Mouse (Mus musculus) G1E (cell line): Measurements from ENCODE around the gene Dhtkd1. TPM values are rescaled to one million over a fixed set of nuclear protein-coding genes. Genes with fewer than 3 reads are reported as not detected.

Experiments
- ATAC-seq: 2 replicates; pipeline ENCODE4 v1.8.0; 2016; ENCODE audit warnings: mild to moderate bottlenecking; ENCODE audit not compliant: insufficient number of reproducible peaks, poor library complexity, low FRiP score, severe bottlenecking; ENCODE audit errors: extremely low read depth
- DNase-seq: peaks from one replicate; pipeline ENCODE4 v3.0.0; 2012; ENCODE audit warnings: low spot score
- H3K27me3 ChIP-seq: 2 replicates; pipeline ENCODE4 v1.6.1; 2012; ENCODE audit warnings: mild to moderate bottlenecking, low read length, inconsistent platforms; ENCODE audit not compliant: insufficient read depth
- H3K36me3 ChIP-seq: replicated peaks from 2 replicates; pipeline ENCODE3; 2012; ENCODE audit warnings: mild to moderate bottlenecking, inconsistent platforms
- H3K4me1 ChIP-seq: 2 replicates; pipeline ENCODE4 v1.6.1; 2012; ENCODE audit warnings: low read depth, low read length, inconsistent platforms, mixed read lengths; ENCODE audit not compliant: insufficient read depth
- H3K4me3 ChIP-seq: 2 replicates; pipeline ENCODE4 v1.5.1; 2012; ENCODE audit warnings: low read depth, mild to moderate bottlenecking, inconsistent platforms, low read length, moderate library complexity, mixed read lengths
- H3K9me3 ChIP-seq: replicated peaks from 2 replicates; pipeline ENCODE4 v1.6.1; 2012; ENCODE audit warnings: inconsistent platforms
- CTCF ChIP-seq: IDR thresholded peaks from 2 replicates; pipeline ENCODE4 v1.5.1; 2012; ENCODE audit warnings: low read depth, low read length, inconsistent platforms, mixed read lengths
- GATA1 ChIP-seq: IDR thresholded peaks from 2 replicates; pipeline ENCODE4 v1.6.1; 2012; ENCODE audit warnings: borderline replicate concordance, low read length, inconsistent platforms, mixed read lengths
- GATA2 ChIP-seq: IDR thresholded peaks from 2 replicates; pipeline ENCODE4 v1.6.1; 2012; ENCODE audit warnings: low read depth, low read length, inconsistent platforms, borderline replicate concordance
- POLR2AphosphoS5 ChIP-seq: IDR thresholded peaks from 2 replicates; pipeline ENCODE4 v1.6.1; 2012; ENCODE audit warnings: low read depth, low read length, inconsistent platforms; ENCODE audit not compliant: insufficient replicate concordance
- TAL1 ChIP-seq: conservative IDR thresholded peaks from 2 replicates; pipeline ENCODE4 v1.6.1; 2012; ENCODE audit warnings: low read depth, low read length, inconsistent platforms, mixed read lengths
- polyA plus RNA-seq: library from polyadenylated mRNA; stranded (reverse); fragments of >175 nt; gene quantifications from 2 replicates; pipeline ENCODE4 v1.2.3, GENCODE M21; 2012
- total RNA-seq, 2 experiments: library from RNA; stranded (forward) in 1 of 2; stranded (reverse) in 1 of 2; fragments of 200-1000 nt in 1 of 2; fragments of >200 nt in 1 of 2; fragmentation: Nextera tagmentation in 1 of 2; gene quantifications; 2 replicates each; pipeline ENCODE4 v1.2.3; 2014 to 2017

The Dhtkd1 gene
- total and polyA plus RNA-seq, 3 experiments, result 0.11 TPM; not detected in 2

- no peaks in the 10 kb centered on the region for H3K4me1 ChIP-seq
- peaks cover 85% of the 10 kb centered on the region for H3K36me3 ChIP-seq
- ATAC-seq (no peak), DNase-seq (no peak)
- TF ChIP-seq TAL1, result no peak
- TF ChIP-seq GATA1, result no peak
- no peak for TF ChIP-seq CTCF
- no peak for TF ChIP-seq GATA2
- no peak for TF ChIP-seq POLR2AphosphoS5
- H3K9me3 ChIP-seq, result no peaks in the 10 kb centered on the region
- H3K4me3 ChIP-seq, result no peak overlapping the region
- H3K27me3 ChIP-seq, result no peaks in the 10 kb centered on the region
Observed at GRCm38 (mm10) chr2:5867681-5868080, 74.9 kb downstream of the Dhtkd1 start.

GRCm38 (mm10) chr2:5862834-5863233 is 79.8 kb downstream of the Dhtkd1 start, which contains the start of gene Gm13199:
Gene Gm13199, minus strand, starts transcription at chr2:5862934.
- Histone ChIP-seq H3K4me3 (no peak within 1 kb of the TSS), H3K9me3 (no peaks in the 10 kb centered on the region), H3K4me1 (no peaks in the 10 kb centered on the region), H3K27me3 (no peaks in the 10 kb centered on the region), H3K36me3 (peaks cover 93% of the 10 kb centered on the region)
- TF ChIP-seq GATA2 (no peak), GATA1 (no peak), TAL1 (no peak), POLR2AphosphoS5 (no peak), CTCF (no peak)
- no peak for ATAC-seq
- DNase-seq, result no peak

- Histone ChIP-seq H3K4me3 (no peak overlapping the region), H3K9me3 (no peaks in the 10 kb centered on the region), H3K4me1 (peaks cover 54% of the 10 kb centered on the region), H3K36me3 (peaks cover 82% of the 10 kb centered on the region), H3K27me3 (no peaks in the 10 kb centered on the region)
- no peak for ATAC-seq
- no peak for TF ChIP-seq GATA2
- no peak for TF ChIP-seq GATA1
- no peak for TF ChIP-seq TAL1
- no peak for TF ChIP-seq POLR2AphosphoS5
- no peak for TF ChIP-seq CTCF
- no peak for DNase-seq
Observed at GRCm38 (mm10) chr2:5851866-5852265, 90.7 kb downstream of the Dhtkd1 start.

- Histone ChIP-seq H3K4me1 (peaks cover 60% of the 10 kb centered on the region), H3K36me3 (peaks cover 81% of the 10 kb centered on the region)
- ATAC-seq, result no peak
Observed at GRCm38 (mm10) chr2:5851116-5851515, 91.5 kb downstream of the Dhtkd1 start.

More at GRCm38 (mm10) chr2:5851116-5851515, 91.5 kb downstream of the Dhtkd1 start:
- Histone ChIP-seq H3K9me3 (no peaks in the 10 kb centered on the region), H3K4me3 (no peak overlapping the region), H3K27me3 (no peaks in the 10 kb centered on the region)
- DNase-seq, result no peak
- no peak for TF ChIP-seq GATA1
- no peak for TF ChIP-seq TAL1

Other genes with a start within 250 kb of the Dhtkd1 start
- 6.8 TPM in 2 replicates for gene Camk1d, start 228.3 kb downstream of the Dhtkd1 start, total RNA-seq (2014; fragmentation: Nextera tagmentation)
- 10.8 and 15.5 TPM in 2 replicates for gene Camk1d, start 228.3 kb downstream of the Dhtkd1 start, total RNA-seq (2017)
- gene Camk1d, start 228.3 kb downstream of the Dhtkd1 start, polyA plus RNA-seq, result 2.6 and 2.8 TPM in 2 replicates
- gene Nudt5, start 97.8 kb downstream of the Dhtkd1 start, total RNA-seq (2014; fragmentation: Nextera tagmentation), result 72.1 and 118 TPM in 2 replicates
- 91.0 and 104 TPM in 2 replicates for gene Nudt5, start 97.8 kb downstream of the Dhtkd1 start, total RNA-seq (2017)
- 7.9 and 20.7 TPM in 2 replicates for gene Nudt5, start 97.8 kb downstream of the Dhtkd1 start, polyA plus RNA-seq
- gene Cdc123, start 97.6 kb downstream of the Dhtkd1 start, total RNA-seq (2014; fragmentation: Nextera tagmentation), result 136 and 171 TPM in 2 replicates
- 153 and 190 TPM in 2 replicates for gene Cdc123, start 97.6 kb downstream of the Dhtkd1 start, total RNA-seq (2017)
- gene Cdc123, start 97.6 kb downstream of the Dhtkd1 start, polyA plus RNA-seq, result 97.6 and 102 TPM in 2 replicates
- gene Gm13199, start 79.9 kb downstream of the Dhtkd1 start, total RNA-seq (2014; fragmentation: Nextera tagmentation), result 5.0 TPM in 1 of 2 replicates, not detected in the other
- 0.82 and 1.0 TPM in 2 replicates for gene Gm13199, start 79.9 kb downstream of the Dhtkd1 start, total RNA-seq (2017)
- gene Gm13199, start 79.9 kb downstream of the Dhtkd1 start, polyA plus RNA-seq, result 0.13 TPM in 1 of 2 replicates, not detected in the other
- gene Sec61a2, start 47.4 kb downstream of the Dhtkd1 start, total RNA-seq (2014; fragmentation: Nextera tagmentation), result 116 and 120 TPM in 2 replicates
- gene Sec61a2, start 47.4 kb downstream of the Dhtkd1 start, total RNA-seq (2017), result 36.4 and 46.5 TPM in 2 replicates
- 2.5 and 2.9 TPM in 2 replicates for gene Sec61a2, start 47.4 kb downstream of the Dhtkd1 start, polyA plus RNA-seq
- gene Upf2, start 8.7 kb upstream of the Dhtkd1 start, total RNA-seq (2014; fragmentation: Nextera tagmentation), result 46.0 and 48.8 TPM in 2 replicates
- 22.0 and 27.9 TPM in 2 replicates for gene Upf2, start 8.7 kb upstream of the Dhtkd1 start, total RNA-seq (2017)
- gene Upf2, start 8.7 kb upstream of the Dhtkd1 start, polyA plus RNA-seq, result 4.7 and 6.2 TPM in 2 replicates
- not detected in 2 replicates for gene Proser2, start 187.4 kb upstream of the Dhtkd1 start, total RNA-seq (2014; fragmentation: Nextera tagmentation)
- 0.06 and 0.11 TPM in 2 replicates for gene Proser2, start 187.4 kb upstream of the Dhtkd1 start, total RNA-seq (2017)
- gene Proser2, start 187.4 kb upstream of the Dhtkd1 start, polyA plus RNA-seq, result not detected in 2 replicates